Mouse (Mus musculus) heart, embryonic 16.5 days (tissue): ENCODE measurements around the gene Zpr1. TPM values are rescaled to one million over a fixed set of nuclear protein-coding genes. Genes with fewer than 3 reads are reported as not detected.
"Not testable (repeated sequence)": the region's sequence is repeated elsewhere in the genome, so short reads cannot be mapped to it uniquely, and the experiment has no call there.

Experiments used
- ATAC-seq: fragments of 200-750 bp; cut with Nextera tagmentation; replicated peaks from 2 replicates; pipeline ENCODE4 v1.8.0; 2017; ENCODE audit warnings: moderate number of reproducible peaks; ENCODE audit not compliant: insufficient read depth, low FRiP score; ENCODE audit errors: extremely low read depth
- H3K27ac ChIP-seq: fragments of 300-500 bp; sonication (generic); 2 replicates; pipeline ENCODE4 v1.5.1; 2014; ENCODE audit warnings: mild to moderate bottlenecking, low read length, control low read depth, moderate library complexity
- H3K27me3 ChIP-seq: fragments of 300-500 bp; sonication (generic); 2 replicates; pipeline ENCODE4 v1.6.1; 2014; ENCODE audit warnings: low read length, mixed read lengths; ENCODE audit not compliant: control insufficient read depth, insufficient read depth
- H3K36me3 ChIP-seq: fragments of 300-500 bp; sonication (generic); 2 replicates; pipeline ENCODE4 v1.6.1; 2014; ENCODE audit not compliant: control insufficient read depth, insufficient read depth
- H3K4me1 ChIP-seq: fragments of 300-500 bp; sonication (generic); 2 replicates; pipeline ENCODE4 v1.6.1; 2014; ENCODE audit warnings: low read length, mixed read lengths; ENCODE audit not compliant: control insufficient read depth, insufficient read depth
- H3K4me2 ChIP-seq: fragments of 300-500 bp; sonication (generic); 2 replicates; pipeline ENCODE4 v1.6.1; 2014; ENCODE audit warnings: low read depth, mild to moderate bottlenecking, control low read depth, low read length
- H3K4me3 ChIP-seq: fragments of 300-500 bp; sonication (generic); 2 replicates; pipeline ENCODE4 v1.5.1; 2014; ENCODE audit warnings: mild to moderate bottlenecking, control low read depth, low read length
- H3K9ac ChIP-seq: fragments of 300-500 bp; sonication (generic); 2 replicates; pipeline ENCODE4 v1.6.1; 2014; ENCODE audit warnings: low read length, control low read depth
- H3K9me3 ChIP-seq: fragments of 300-500 bp; sonication (generic); replicated peaks from 2 replicates; pipeline ENCODE4 v1.6.1; 2016; ENCODE audit warnings: low read length; ENCODE audit not compliant: control insufficient read depth
- WGBS: fragments of 180-500 bp; shearing (Covaris S2); extraction: QIAGEN DNeasy Blood & Tissue Kit; methylation state at CpG from one replicate; pipeline ENCODE4 v1.1.7; 2014; 5-methylcytosine and 5-hydroxymethylcytosine counted together
- polyA plus RNA-seq: library from polyadenylated mRNA; unstranded; fragments of >200 nt; fragmentation: Nextera tagmentation; extraction: Ambion mirVana; gene quantifications from 2 replicates; pipeline ENCODE4 v1.2.1, GENCODE M21; 2015

Gene Zpr1
- polyA plus RNA-seq, 1 experiment from 2014 or later = 39.5 TPM

DNA sequence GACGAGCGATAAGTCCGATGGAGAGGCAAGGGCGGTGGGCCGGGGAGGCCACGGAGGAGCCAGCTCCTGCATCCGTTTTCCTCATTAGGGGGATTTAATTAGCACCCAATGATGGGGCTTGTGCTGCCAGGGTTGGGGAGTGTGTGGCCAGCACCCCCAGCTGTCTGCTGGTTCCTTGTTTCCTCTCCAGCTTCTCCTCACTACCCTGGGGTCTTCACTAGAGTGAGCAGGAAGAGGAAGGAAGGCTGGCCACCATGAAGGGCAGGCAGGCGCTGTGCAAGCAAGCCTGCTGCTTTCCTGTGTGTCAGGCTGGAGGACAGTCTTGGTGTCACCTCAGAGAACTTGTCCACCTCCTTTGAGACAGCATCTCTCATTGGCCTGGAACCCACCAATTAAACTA lies 44.0 kb downstream of the Zpr1 start:
- Histone ChIP-seq H3K27me3 (peaks cover 8% of the 10 kb centered on the region), H3K4me2 (no peak overlapping the region), H3K9ac (no peak overlapping the region), H3K9me3 (peaks cover 6% of the 10 kb centered on the region), H3K27ac (no peak overlapping the region), H3K36me3 (no peaks in the 10 kb centered on the region), H3K4me1 (no peaks in the 10 kb centered on the region), H3K4me3 (no peak overlapping the region)
- WGBS = 76% methylated on average over 8 of the region's 8 CpGs
- ATAC-seq = no peak

DNA sequence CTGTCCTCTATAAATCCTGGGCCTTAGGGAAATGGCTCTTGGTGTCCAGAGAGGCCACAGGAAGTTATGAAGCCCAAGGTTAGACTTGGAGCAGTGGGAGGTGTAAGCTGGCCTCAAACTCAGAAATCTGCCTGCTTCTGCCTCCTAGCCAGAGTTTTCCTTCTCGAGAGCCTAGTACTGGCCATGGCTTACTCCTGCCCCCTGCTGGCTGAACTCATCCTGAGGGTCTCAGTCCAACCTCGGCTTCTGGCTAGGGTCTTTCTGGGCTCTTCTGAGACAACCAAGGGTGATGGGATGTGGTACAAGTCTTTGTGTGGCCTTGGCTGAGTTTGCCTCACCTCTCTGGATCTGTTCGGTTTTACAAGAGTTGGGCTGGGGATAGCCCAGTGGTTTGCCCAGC lies 45.1 kb downstream of the Zpr1 start:
- Histone ChIP-seq H3K36me3 (no peaks in the 10 kb centered on the region), H3K9ac (no peak overlapping the region), H3K4me2 (no peak overlapping the region), H3K9me3 (peaks cover 6% of the 10 kb centered on the region), H3K4me3 (no peak overlapping the region), H3K4me1 (no peaks in the 10 kb centered on the region), H3K27me3 (peaks cover 8% of the 10 kb centered on the region), H3K27ac (no peak overlapping the region)
- no peak for ATAC-seq
- 90% methylated on average over 3 of the region's 3 CpGs for WGBS

DNA sequence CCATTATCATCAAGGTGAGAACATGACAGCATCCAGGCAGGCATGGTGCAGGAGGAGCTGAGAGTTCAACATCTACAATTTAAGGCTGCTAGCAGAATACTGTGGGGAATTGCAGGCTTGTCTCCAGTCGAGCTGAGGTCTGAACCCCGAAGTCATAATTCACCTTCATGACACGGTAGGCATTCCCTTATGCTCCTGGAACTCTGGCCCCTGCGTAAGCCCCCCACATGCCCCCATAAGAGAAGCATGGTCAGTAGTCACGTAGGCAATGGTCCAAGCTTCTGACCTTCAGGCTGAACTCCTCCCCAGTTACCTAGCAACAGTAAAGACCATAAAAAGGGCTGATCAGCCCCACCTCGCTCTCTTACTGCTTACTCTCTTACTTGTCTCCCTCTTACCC lies 47.0 kb downstream of the Zpr1 start, which contains the start of gene 4931429L15Rik:
Gene 4931429L15Rik (minus strand): TSS at position 101 of the 400 bp plus-strand sequence.
- not testable (repeated sequence) for H3K27ac ChIP-seq, H3K4me3 ChIP-seq, H3K4me1 ChIP-seq, H3K36me3 ChIP-seq, H3K27me3 ChIP-seq, H3K9me3 ChIP-seq, H3K4me2 ChIP-seq, H3K9ac ChIP-seq, ATAC-seq
- 73% methylated on average over 6 of the region's 6 CpGs for WGBS

DNA sequence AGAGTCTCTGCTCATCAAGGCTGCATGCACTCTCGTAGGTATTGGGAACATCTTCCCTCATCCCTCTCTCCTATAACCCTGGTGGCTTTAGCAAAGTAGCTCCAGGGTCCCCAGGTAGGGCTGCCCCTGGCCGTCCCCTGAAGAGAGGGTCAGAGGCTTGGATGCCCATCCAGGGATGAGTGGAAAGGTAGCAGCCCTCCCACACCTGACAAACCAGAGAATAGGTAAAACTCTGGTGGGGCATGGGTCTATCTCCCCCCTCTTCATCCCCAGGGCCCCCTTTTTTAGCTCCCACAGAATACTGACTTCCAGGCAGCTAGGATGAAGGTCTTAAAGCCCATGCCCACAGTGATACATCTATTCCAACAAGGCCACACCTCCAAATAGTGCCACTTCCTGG lies 47.6 kb downstream of the Zpr1 start:
- H3K4me1 ChIP-seq = no peaks in the 10 kb centered on the region
- peaks cover 6% of the 10 kb centered on the region for H3K9me3 ChIP-seq
- WGBS = 83% methylated on average over 2 of the region's 2 CpGs
- no peak for ATAC-seq
- no peaks in the 10 kb centered on the region for H3K27me3 ChIP-seq
- H3K4me2 ChIP-seq = no peak overlapping the region
- H3K36me3 ChIP-seq = no peaks in the 10 kb centered on the region
- H3K4me3 ChIP-seq = no peak overlapping the region
- H3K27ac ChIP-seq = no peak overlapping the region
- H3K9ac ChIP-seq = no peak overlapping the region

DNA sequence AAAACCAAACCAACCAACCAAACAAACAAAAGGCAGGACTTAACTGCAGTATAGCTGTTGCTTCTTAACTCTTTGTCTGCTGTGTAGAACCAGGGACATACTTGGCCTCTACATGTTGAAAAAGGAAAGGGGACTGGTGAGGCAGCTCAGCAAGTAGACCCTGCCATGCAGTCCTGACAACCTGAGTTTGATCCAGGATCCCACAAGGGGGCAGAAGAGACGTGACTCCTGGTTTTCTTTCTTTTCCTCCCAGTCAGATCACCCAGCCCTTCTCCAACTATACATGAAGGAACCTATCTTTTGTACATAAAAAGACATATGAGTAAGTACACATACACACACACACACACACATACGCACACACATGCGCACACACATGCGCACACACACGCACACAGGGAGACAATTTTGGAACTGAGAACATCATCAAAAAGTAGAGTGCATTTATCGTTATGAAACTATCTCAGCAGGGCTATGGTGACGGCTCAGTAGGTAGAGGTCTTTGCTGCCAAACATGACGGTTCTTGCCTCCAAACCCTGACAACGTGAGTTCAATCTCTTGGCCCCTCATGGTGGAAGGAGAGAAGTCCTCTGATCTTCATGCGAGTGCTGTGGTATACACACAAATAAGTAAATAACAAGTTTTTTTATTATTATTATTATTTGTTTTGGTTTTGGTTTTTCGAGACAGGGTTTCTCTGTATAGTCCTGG lies 54.0 kb downstream of the Zpr1 start:
- Histone ChIP-seq H3K27me3 (no peaks in the 10 kb centered on the region), H3K27ac (no peak overlapping the region), H3K4me2 (no peak overlapping the region), H3K4me1 (peaks cover 11% of the 10 kb centered on the region), H3K4me3 (no peak overlapping the region), H3K36me3 (no peaks in the 10 kb centered on the region), H3K9me3 (no peaks in the 10 kb centered on the region), H3K9ac (no peak overlapping the region)
- 89% methylated on average over 11 of the region's 11 CpGs for WGBS
- no peak for ATAC-seq

DNA sequence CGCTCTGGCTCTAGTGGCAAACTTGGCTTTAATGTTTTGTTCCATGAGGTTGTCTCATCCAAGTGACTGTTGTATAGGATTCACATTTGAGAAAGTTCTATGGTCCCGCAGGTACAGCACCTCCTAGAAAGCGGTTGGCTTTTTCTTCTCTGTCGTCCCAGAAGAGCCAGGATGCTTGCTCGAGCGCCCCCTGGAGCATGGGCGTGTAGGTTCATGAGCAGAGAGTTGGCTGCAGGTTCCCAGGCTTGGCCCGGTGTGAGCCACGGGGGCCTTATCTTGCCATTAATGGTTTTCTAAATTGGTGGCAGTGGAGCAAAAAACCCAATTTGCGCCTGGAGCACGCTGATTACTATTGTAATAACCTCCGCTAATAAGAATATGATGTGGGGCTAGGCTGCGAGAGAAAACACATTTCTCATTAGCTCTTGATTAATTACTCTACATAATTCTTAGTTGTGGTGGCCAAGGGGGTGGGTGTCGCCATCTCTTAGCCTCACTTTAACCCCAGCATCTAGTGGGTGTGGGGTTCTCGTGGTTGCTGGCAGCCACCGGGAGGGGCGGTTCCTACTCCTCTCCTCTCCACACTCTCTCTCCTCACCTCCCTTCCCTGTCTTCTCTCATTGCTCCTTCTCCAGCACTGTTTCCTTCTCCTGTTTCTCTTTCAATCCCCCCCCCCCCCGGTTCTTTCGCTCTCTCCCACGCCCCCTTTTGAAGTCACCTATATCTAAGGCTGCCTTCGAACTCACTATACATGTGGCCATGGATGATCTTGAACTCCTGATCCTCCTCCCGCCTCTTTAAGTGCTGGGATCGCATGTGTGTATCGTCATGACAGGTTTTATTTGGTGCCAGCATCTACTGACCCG lies 55.1 kb downstream of the Zpr1 start:
- H3K36me3 ChIP-seq = no peaks in the 10 kb centered on the region
- peaks cover 11% of the 10 kb centered on the region for H3K4me1 ChIP-seq
- H3K4me3 ChIP-seq = no peak overlapping the region; the same call in 1 of the 2 replicates
- no peak overlapping the region for H3K27ac ChIP-seq
- 70% methylated on average over 25 of the region's 25 CpGs for WGBS
- no peaks in the 10 kb centered on the region for H3K9me3 ChIP-seq
- no peak for ATAC-seq
- H3K27me3 ChIP-seq = no peaks in the 10 kb centered on the region; the same call in 1 of the 2 replicates
- peak overlapping the region; percentile 87 for H3K4me2 ChIP-seq
- peak overlapping the region; percentile 73 for H3K9ac ChIP-seq

DNA sequence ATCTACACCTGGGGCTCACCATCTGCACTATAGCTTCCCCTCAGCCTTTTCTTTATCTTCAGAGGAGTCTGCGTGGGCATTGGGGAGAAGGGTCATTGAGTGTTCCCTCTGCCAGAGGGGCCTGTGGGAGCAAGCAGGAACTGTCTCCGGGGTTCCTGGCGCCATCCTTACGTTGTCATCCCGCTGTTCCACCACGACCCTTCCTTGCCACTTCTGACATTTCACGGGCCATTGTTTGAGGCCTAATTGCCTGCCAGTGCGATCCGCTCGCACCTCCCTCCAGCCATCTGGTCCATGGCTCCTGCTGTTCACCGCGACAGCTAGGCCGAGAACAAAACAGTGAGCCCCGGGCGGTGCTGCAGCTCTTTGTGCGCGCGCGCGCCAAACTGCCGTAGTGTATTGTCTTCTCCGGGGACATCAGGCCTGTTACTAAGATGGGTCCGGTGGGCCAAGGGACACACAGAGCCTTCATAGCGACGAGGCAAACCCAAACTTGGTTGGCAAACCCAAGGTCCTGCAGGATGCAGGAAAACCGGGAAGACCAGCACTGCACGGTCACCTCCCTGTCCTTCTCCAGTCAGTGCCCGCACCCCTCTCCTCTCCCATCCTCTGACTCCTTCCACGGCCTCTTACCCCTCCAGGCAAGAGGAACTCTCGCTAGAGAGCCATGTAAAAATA lies 55.8 kb downstream of the Zpr1 start:
- ATAC-seq = peak; percentile 62

DNA sequence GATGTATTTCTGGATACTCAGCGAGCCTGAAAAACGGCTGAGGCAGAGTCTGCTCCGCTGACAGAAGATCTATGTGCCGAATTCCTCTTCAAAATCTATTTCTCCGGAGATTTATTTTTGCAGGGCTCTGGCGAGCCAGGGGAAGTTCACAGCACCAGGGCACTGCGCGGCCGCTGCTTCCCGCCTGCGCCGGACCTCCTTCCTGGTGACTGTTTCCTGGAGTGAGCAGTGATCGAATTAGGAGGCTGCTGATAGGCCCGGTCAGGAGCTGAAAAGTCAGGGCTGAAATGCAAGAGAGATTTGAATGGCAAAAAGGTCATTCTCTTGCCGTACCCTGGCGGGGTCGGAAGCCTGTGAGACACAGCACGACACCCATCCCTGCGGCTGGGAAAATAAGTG lies 56.4 kb downstream of the Zpr1 start:
- 5% methylated on average over 19 of the region's 19 CpGs for WGBS
- Histone ChIP-seq H3K27me3 (peaks cover under 1% of the 10 kb centered on the region), H3K4me3 (peak overlapping the region; percentile 51), H3K36me3 (no peaks in the 10 kb centered on the region), H3K4me2 (peak overlapping the region; percentile 87), H3K4me1 (peaks cover 11% of the 10 kb centered on the region), H3K27ac (peak overlapping the region; percentile 37; the same call in 1 of the 2 replicates), H3K9me3 (no peaks in the 10 kb centered on the region), H3K9ac (peak overlapping the region; percentile 73)
- peak; percentile 79 for ATAC-seq

More for the DNA sequence above, 55.8 kb downstream of the Zpr1 start:
- Histone ChIP-seq H3K27ac (peak overlapping the region; percentile 37; the same call in 1 of the 2 replicates), H3K4me1 (peaks cover 11% of the 10 kb centered on the region), H3K36me3 (no peaks in the 10 kb centered on the region), H3K4me2 (peak overlapping the region; percentile 87), H3K4me3 (peak overlapping the region; percentile 51), H3K9ac (peak overlapping the region; percentile 73), H3K9me3 (no peaks in the 10 kb centered on the region), H3K27me3 (no peaks in the 10 kb centered on the region; the same call in none of the 2 replicates)
- 7% methylated on average over 30 of the region's 30 CpGs for WGBS
